ENCODE assay signal across 8 mouse cellular contexts in genomic region chr8:116922060-116922757, GRCm38 (mm10). TPM values are rescaled to one million over a fixed set of nuclear protein-coding genes. Genes with fewer than 3 reads are reported as not detected.
A peak's percentile ranks its signal among the peaks of the same experiment; 100 is the strongest.
DNase-seq lines count a peak whose midpoint lies in the region; ATAC-seq and TF ChIP-seq lines count a peak whose summit lies in the region.

No protein-coding gene starts in this region.

- no peak for TF ChIP-seq CTCF in G1E (IDR thresholded peaks at IDR 0.05; ENCODE audit: low read depth, low read length)

- peak overlapping the region; percentile 86 for H3K9ac ChIP-seq in heart, embryonic 13.5 days
- H3K9ac ChIP-seq in heart, embryonic 15.5 days: peak overlapping the region; percentile 76
- peak overlapping the region; percentile 91 for H3K9ac ChIP-seq in liver, embryonic 16.5 days (ENCODE audit: low read depth, low read length)

- ATAC-seq in heart, embryonic 13.5 days (ENCODE audit: extremely low read depth, insufficient number of reproducible peaks, low FRiP score, low TSS enrichment): no peak
- ATAC-seq in G1E (ENCODE audit: extremely low read depth, insufficient number of reproducible peaks, low FRiP score, poor library complexity, severe bottlenecking): no peak
- ATAC-seq in heart, embryonic 15.5 days (replicated peaks; ENCODE audit: insufficient number of reproducible peaks, insufficient read depth, low FRiP score, low read depth): no peak
- ATAC-seq in liver, embryonic 16.5 days (ENCODE audit: low read depth): no peak

- peaks cover 19% of the 10 kb centered on the region for H3K4me1 ChIP-seq in heart, embryonic 13.5 days
- peaks cover 30% of the 10 kb centered on the region for H3K4me1 ChIP-seq in G1E (ENCODE audit: insufficient read depth, low read depth, low read length)
- peaks cover 13% of the 10 kb centered on the region for H3K4me1 ChIP-seq in heart, embryonic 15.5 days (replicated peaks)
- H3K4me1 ChIP-seq in liver, embryonic 16.5 days (ENCODE audit: control insufficient read depth, low read depth, low read length): peaks cover 25% of the 10 kb centered on the region

- peaks cover 42% of the 10 kb centered on the region for H3K36me3 ChIP-seq in heart, embryonic 13.5 days
- H3K36me3 ChIP-seq in G1E (replicated peaks): peaks cover 61% of the 10 kb centered on the region
- peaks cover 3% of the 10 kb centered on the region; the same call in 1 of the 2 replicates for H3K36me3 ChIP-seq in heart, embryonic 15.5 days
- H3K36me3 ChIP-seq in liver, embryonic 16.5 days (ENCODE audit: control insufficient read depth, insufficient read depth): peaks cover 13% of the 10 kb centered on the region

- H3K4me3 ChIP-seq in heart, embryonic 13.5 days: peak overlapping the region; percentile 93
- peak overlapping the region; percentile 89 for H3K4me3 ChIP-seq in G1E (ENCODE audit: low read depth, low read length)
- peak overlapping the region; percentile 81 for H3K4me3 ChIP-seq in heart, embryonic 15.5 days
- H3K4me3 ChIP-seq in liver, embryonic 16.5 days (ENCODE audit: low read depth, low read length): peak overlapping the region; percentile 93

- peak overlapping the region; percentile 81 for H3K4me2 ChIP-seq in heart, embryonic 13.5 days
- peak overlapping the region; percentile 72 for H3K4me2 ChIP-seq in heart, embryonic 15.5 days
- peak overlapping the region; percentile 81 for H3K4me2 ChIP-seq in liver, embryonic 16.5 days (ENCODE audit: low read depth, low read length)

- peak overlapping the region; percentile 92 for H3K27ac ChIP-seq in heart, embryonic 13.5 days (replicated peaks)
- H3K27ac ChIP-seq in heart, embryonic 15.5 days: peak overlapping the region; percentile 96
- H3K27ac ChIP-seq in liver, embryonic 16.5 days (ENCODE audit: low read length): peak overlapping the region; percentile 92

- no peaks in the 10 kb centered on the region for H3K9me3 ChIP-seq in heart, embryonic 13.5 days
- no peaks in the 10 kb centered on the region for H3K9me3 ChIP-seq in G1E (replicated peaks)
- H3K9me3 ChIP-seq in heart, embryonic 15.5 days (replicated peaks): no peaks in the 10 kb centered on the region
- H3K9me3 ChIP-seq in liver, embryonic 16.5 days (replicated peaks; ENCODE audit: control insufficient read depth, low read length): no peaks in the 10 kb centered on the region

- no peaks in the 10 kb centered on the region for H3K27me3 ChIP-seq in heart, embryonic 13.5 days (replicated peaks)
- no peaks in the 10 kb centered on the region for H3K27me3 ChIP-seq in G1E (ENCODE audit: insufficient read depth, low read length)
- no peaks in the 10 kb centered on the region for H3K27me3 ChIP-seq in heart, embryonic 15.5 days
- H3K27me3 ChIP-seq in liver, embryonic 16.5 days (ENCODE audit: control insufficient read depth, insufficient read depth, low read depth, low read length): no peaks in the 10 kb centered on the region

- WGBS in heart, embryonic 13.5 days: 29% methylated on average over 17 of the region's 17 CpGs
- 28% methylated on average over 17 of the region's 17 CpGs for WGBS in heart, embryonic 15.5 days
- 24% methylated on average over 17 of the region's 17 CpGs for WGBS in liver, embryonic 16.5 days (ENCODE audit: insufficient replicate concordance)

- no peak for DNase-seq in heart, postnatal 25 days (ENCODE audit: low spot score)
- no peak for DNase-seq in G1E (ENCODE audit: low spot score)
- no peak for DNase-seq in frontal cortex, postnatal 36 days (ENCODE audit: low spot score in 2 of 2)
- no peak for DNase-seq in ovary, adult 18-20 months (ENCODE audit: low spot score)
- no peak for DNase-seq in urinary bladder, adult 2 months (ENCODE audit: low spot score)

- intact Hi-C loops in heart, postnatal 25 days (cut with DNase I): loop anchor here (2.0 to 10.0 kb wide), 2 partner anchors 21 to 233 kb away; partner anchors contain the start of genes Atmin and Gan

RNA-seq across cellular contexts. Expression of gene Cenpn, which starts 0.7 kb away (rescaled TPM):
- 28.9 and 29.8 TPM in 2 replicates for polyA plus RNA-seq in heart, embryonic 13.5 days (2015; fragmentation: Nextera tagmentation; extraction: Ambion mirVana)
- under 1 TPM; 0.88 to 0.92 TPM for total RNA-seq in heart, postnatal 25 days (2021)
- total RNA-seq in G1E (2014; fragmentation: Nextera tagmentation) (69.8 and 89.7 TPM in 2 replicates), G1E (2017) (49.2 and 51.8 TPM in 2 replicates)
- 4.9 and 11.2 TPM in 2 replicates for polyA plus RNA-seq in G1E (2012)
- polyA plus RNA-seq in heart, embryonic 15.5 days (2015; fragmentation: Nextera tagmentation; extraction: Ambion mirVana): 22.9 and 26.5 TPM in 2 replicates
- polyA plus RNA-seq in liver, embryonic 16.5 days (2015; fragmentation: Nextera tagmentation; extraction: Ambion mirVana): 21.5 and 22.2 TPM in 2 replicates
- 2.2 and 2.8 TPM in 2 replicates for polyA plus RNA-seq in urinary bladder, adult 2 months (2012; rRNA removed)

RNA-seq across cellular contexts. Expression of gene Cmc2, which starts 1.0 kb away (rescaled TPM):
- polyA plus RNA-seq in heart, embryonic 13.5 days (2015; fragmentation: Nextera tagmentation; extraction: Ambion mirVana): 101 and 111 TPM in 2 replicates
- total RNA-seq in heart, postnatal 25 days (2021): 10 to 100 TPM; 73.9 to 75.2 TPM
- 11.1 and 17.0 TPM in 2 replicates for total RNA-seq in G1E (2014; fragmentation: Nextera tagmentation)
- 81.3 and 123 TPM in 2 replicates for total RNA-seq in G1E (2017)
- 33.9 and 39.7 TPM in 2 replicates for polyA plus RNA-seq in G1E (2012)
- 98.4 and 142 TPM in 2 replicates for polyA plus RNA-seq in heart, embryonic 15.5 days (2015; fragmentation: Nextera tagmentation; extraction: Ambion mirVana)
- 49.7 and 54.0 TPM in 2 replicates for polyA plus RNA-seq in liver, embryonic 16.5 days (2015; fragmentation: Nextera tagmentation; extraction: Ambion mirVana)
- 10.1 and 11.3 TPM in 2 replicates for polyA plus RNA-seq in urinary bladder, adult 2 months (2012; rRNA removed)

RNA-seq across cellular contexts. Expression of gene Atmin, which starts 21.0 kb away (rescaled TPM):
- 8.0 and 8.8 TPM in 2 replicates for polyA plus RNA-seq in heart, embryonic 13.5 days (2015; fragmentation: Nextera tagmentation; extraction: Ambion mirVana)
- 10 to 100 TPM; 13.4 to 14.3 TPM for total RNA-seq in heart, postnatal 25 days (2021)
- total RNA-seq in G1E (2014; fragmentation: Nextera tagmentation): 39.1 and 40.2 TPM in 2 replicates
- total RNA-seq in G1E (2017): 18.2 and 18.4 TPM in 2 replicates
- polyA plus RNA-seq in G1E (2012): 9.8 and 13.7 TPM in 2 replicates
- polyA plus RNA-seq in heart, embryonic 15.5 days (2015; fragmentation: Nextera tagmentation; extraction: Ambion mirVana): 7.9 and 10.5 TPM in 2 replicates
- polyA plus RNA-seq in liver, embryonic 16.5 days (2015; fragmentation: Nextera tagmentation; extraction: Ambion mirVana): 3.3 and 3.8 TPM in 2 replicates
- 11.2 and 13.4 TPM in 2 replicates for polyA plus RNA-seq in urinary bladder, adult 2 months (2012; rRNA removed)

RNA-seq across cellular contexts. Expression of gene 1700030J22Rik, which starts 56.5 kb away (rescaled TPM):
- 0.66 and 0.68 TPM in 2 replicates for polyA plus RNA-seq in heart, embryonic 13.5 days (2015; fragmentation: Nextera tagmentation; extraction: Ambion mirVana)
- total RNA-seq in heart, postnatal 25 days (2021): under 1 TPM; 0.31 to 0.45 TPM
- 0.24 and 1.1 TPM in 2 replicates for total RNA-seq in G1E (2014; fragmentation: Nextera tagmentation)
- total RNA-seq in G1E (2017): 0.44 and 0.52 TPM in 2 replicates
- 1.6 and 1.7 TPM in 2 replicates for polyA plus RNA-seq in G1E (2012)
- 0.58 and 0.77 TPM in 2 replicates for polyA plus RNA-seq in heart, embryonic 15.5 days (2015; fragmentation: Nextera tagmentation; extraction: Ambion mirVana)
- polyA plus RNA-seq in liver, embryonic 16.5 days (2015; fragmentation: Nextera tagmentation; extraction: Ambion mirVana): 0.47 and 0.54 TPM in 2 replicates
- 0.47 TPM in 2 replicates for polyA plus RNA-seq in urinary bladder, adult 2 months (2012; rRNA removed)
